ENCODE assay signal across 11 mouse cellular contexts in genomic region chr13:21258524-21258923, GRCm38 (mm10). TPM values are rescaled to one million over a fixed set of nuclear protein-coding genes. Genes with fewer than 3 reads are reported as not detected.
A peak's percentile ranks its signal among the peaks of the same experiment; 100 is the strongest.
DNase-seq lines count a peak whose midpoint lies in the region; ATAC-seq lines count a peak whose summit lies in the region.
"Had no signal": no experiment of that assay in that cellular context is flagged by ENCODE, and none has a peak within 500 bp of the region (broad histone marks: within the 10 kb centered on the region; RNA-seq: fewer than 3 reads in every experiment).

No protein-coding gene starts in this region.

- H3K9ac ChIP-seq in heart, embryonic 13.5 days, result peak overlapping the region; percentile 65; the same call in 1 of the 2 replicates
- peak overlapping the region; percentile 55; the same call in 1 of the 2 replicates for H3K9ac ChIP-seq in hindbrain, embryonic 12.5 days
- peak overlapping the region; percentile 68 for H3K9ac ChIP-seq in midbrain, embryonic 13.5 days (replicated peaks)

- no peaks in the 10 kb centered on the region for H3K9me3 ChIP-seq in heart, embryonic 13.5 days
- no peaks in the 10 kb centered on the region for H3K9me3 ChIP-seq in hindbrain, embryonic 12.5 days (replicated peaks)
- no peaks in the 10 kb centered on the region for H3K9me3 ChIP-seq in midbrain, embryonic 13.5 days

- no peaks in the 10 kb centered on the region for H3K36me3 ChIP-seq in heart, embryonic 13.5 days
- H3K36me3 ChIP-seq in hindbrain, embryonic 12.5 days, result no peaks in the 10 kb centered on the region
- no peaks in the 10 kb centered on the region for H3K36me3 ChIP-seq in midbrain, embryonic 13.5 days

- H3K4me2 ChIP-seq in heart, embryonic 13.5 days, result peak overlapping the region; percentile 78
- peak overlapping the region; percentile 58 for H3K4me2 ChIP-seq in hindbrain, embryonic 12.5 days (replicated peaks)
- H3K4me2 ChIP-seq in midbrain, embryonic 13.5 days (replicated peaks), result peak overlapping the region; percentile 63

- peaks cover 19% of the 10 kb centered on the region for H3K4me1 ChIP-seq in heart, embryonic 13.5 days
- no peaks in the 10 kb centered on the region for H3K4me1 ChIP-seq in hindbrain, embryonic 12.5 days
- peaks cover 11% of the 10 kb centered on the region for H3K4me1 ChIP-seq in midbrain, embryonic 13.5 days (replicated peaks)

- DNase-seq in heart, adult 8-10 months (ENCODE audit: low spot score), result no peak
- DNase-seq in R1 (ENCODE audit: low read depth, low spot score) (peak; percentile 63), MN1 (ENCODE audit: low spot score) (no peak)
- DNase-seq in urinary bladder, postnatal 14 days (ENCODE audit: low spot score), result no peak
- DNase-seq in layer of hippocampus, adult 9-11 months, result no peak

- WGBS in heart, embryonic 13.5 days, result 15% methylated on average over 6 of the region's 6 CpGs
- 17% methylated on average over 6 of the region's 6 CpGs for WGBS in hindbrain, embryonic 12.5 days
- 21% methylated on average over 6 of the region's 6 CpGs for WGBS in midbrain, embryonic 13.5 days

- H3K27me3 ChIP-seq in heart, embryonic 13.5 days (replicated peaks), result peaks cover 78% of the 10 kb centered on the region
- peaks cover 22% of the 10 kb centered on the region for H3K27me3 ChIP-seq in hindbrain, embryonic 12.5 days
- peaks cover 59% of the 10 kb centered on the region for H3K27me3 ChIP-seq in midbrain, embryonic 13.5 days

- ATAC-seq in heart, embryonic 13.5 days (ENCODE audit: extremely low read depth, insufficient number of reproducible peaks, low FRiP score, low TSS enrichment), result no peak
- ATAC-seq in hindbrain, embryonic 12.5 days (ENCODE audit: low FRiP score), result no peak
- no peak for ATAC-seq in midbrain, embryonic 13.5 days
- ATAC-seq: Patski had no signal

- peak overlapping the region; percentile 57 for H3K4me3 ChIP-seq in heart, embryonic 13.5 days
- H3K4me3 ChIP-seq in hindbrain, embryonic 12.5 days, result peak overlapping the region; percentile 47
- peak overlapping the region; percentile 54 for H3K4me3 ChIP-seq in midbrain, embryonic 13.5 days (replicated peaks)

- no peak overlapping the region for H3K27ac ChIP-seq in heart, embryonic 13.5 days (replicated peaks)
- H3K27ac ChIP-seq in hindbrain, embryonic 12.5 days, result no peak overlapping the region
- H3K27ac ChIP-seq in midbrain, embryonic 13.5 days, result no peak overlapping the region
- H3K27ac ChIP-seq: macrophage had no signal

RNA-seq across cellular contexts. Expression of gene Gpx5, which starts 34.0 kb away (rescaled TPM):
- polyA plus RNA-seq in heart, embryonic 13.5 days (2015; fragmentation: Nextera tagmentation; extraction: Ambion mirVana), result not detected in 2 replicates
- total RNA-seq in heart, adult 8-10 months (2022), result not detected
- not detected in 2 replicates for polyA plus RNA-seq in hindbrain, embryonic 12.5 days (2016; fragmentation: Nextera tagmentation; extraction: Ambion mirVana)
- polyA plus RNA-seq in midbrain, embryonic 13.5 days (2015; fragmentation: Nextera tagmentation; extraction: Ambion mirVana), result not detected in 2 replicates
- polyA plus RNA-seq: macrophage; Patski; testis, adult 2 months had no signal

RNA-seq across cellular contexts. Expression of gene Gpx6, which starts 53.4 kb away (rescaled TPM):
- polyA plus RNA-seq in heart, embryonic 13.5 days (2015; fragmentation: Nextera tagmentation; extraction: Ambion mirVana), result not detected in 2 replicates
- total RNA-seq in heart, adult 8-10 months (2022), result not detected
- polyA plus RNA-seq in hindbrain, embryonic 12.5 days (2016; fragmentation: Nextera tagmentation; extraction: Ambion mirVana), result 0.85 TPM in 1 of 2 replicates, not detected in the other
- polyA plus RNA-seq in midbrain, embryonic 13.5 days (2015; fragmentation: Nextera tagmentation; extraction: Ambion mirVana), result not detected in 2 replicates
- polyA plus RNA-seq: macrophage, Patski had no signal
